Mouse (Mus musculus): ENCODE data around the gene Tcl1b3. TPM values are rescaled to one million over a fixed set of nuclear protein-coding genes. Genes with fewer than 3 reads are reported as not detected.
"Not testable (repeated sequence)": the region's sequence is repeated elsewhere in the genome, so short reads cannot be mapped to it uniquely, and the experiment has no call there.

The Tcl1b3 gene
- not detected in 2 replicates for polyA plus RNA-seq (2012)

- not testable (repeated sequence) for TF ChIP-seq GATA1 (IDR thresholded peaks at IDR 0.05; ENCODE audit: low read length)
These were observed at the start of gene Tcl1b3 for GRCm38 (mm10) chr12:105190743-105191142. TSS of gene Tcl1b3 (plus strand) at chr12:105191043.

- TF ChIP-seq GATA1 (IDR thresholded peaks at IDR 0.05; ENCODE audit: low read length): no peak
These were observed 47.7 kb upstream of the Tcl1b3 start for GRCm38 (mm10) chr12:105143096-105143495.

GRCm38 (mm10) chr12:105145714-105146113, 45.1 kb upstream of the Tcl1b3 start, which contains the start of gene Tcl1b2:
TSS of gene Tcl1b2 (plus strand) at chr12:105146014.
- TF ChIP-seq GATA1 (IDR thresholded peaks at IDR 0.05; ENCODE audit: low read length): no peak

- TF ChIP-seq GATA1 (IDR thresholded peaks at IDR 0.05; ENCODE audit: low read length): no peak
These were observed 32.0 kb upstream of the Tcl1b3 start for GRCm38 (mm10) chr12:105158842-105159241.

GRCm38 (mm10) chr12:105159390-105159789, 31.5 kb upstream of the Tcl1b3 start, which contains the start of gene Tcl1b1:
TSS of gene Tcl1b1 (plus strand) at chr12:105159690.
- no peak for TF ChIP-seq GATA1 (IDR thresholded peaks at IDR 0.05; ENCODE audit: low read length)

- TF ChIP-seq GATA1 (IDR thresholded peaks at IDR 0.05; ENCODE audit: low read length): no peak
These were observed 24.1 kb upstream of the Tcl1b3 start for GRCm38 (mm10) chr12:105166734-105167133.

GRCm38 (mm10) chr12:105173366-105173765, 17.5 kb upstream of the Tcl1b3 start:
- TF ChIP-seq GATA1 (IDR thresholded peaks at IDR 0.05; ENCODE audit: low read length): no peak

GRCm38 (mm10) chr12:105176044-105176443, 14.8 kb upstream of the Tcl1b3 start, which contains the start of gene Tcl1b5:
TSS of gene Tcl1b5 (plus strand) at chr12:105176344.
- not testable (repeated sequence) for TF ChIP-seq GATA1 (IDR thresholded peaks at IDR 0.05; ENCODE audit: low read length)

GRCm38 (mm10) chr12:105201657-105202056, 10.8 kb downstream of the Tcl1b3 start, which contains the start of gene Tcl1b4:
TSS of gene Tcl1b4 (plus strand) at chr12:105201957.
- TF ChIP-seq GATA1 (IDR thresholded peaks at IDR 0.05; ENCODE audit: low read length): not testable (repeated sequence)

GRCm38 (mm10) chr12:105207071-105207470, 16.2 kb downstream of the Tcl1b3 start:
- no peak for TF ChIP-seq GATA1 (IDR thresholded peaks at IDR 0.05; ENCODE audit: low read length)

GRCm38 (mm10) chr12:105208441-105208840, 17.6 kb downstream of the Tcl1b3 start:
- TF ChIP-seq GATA1 (IDR thresholded peaks at IDR 0.05; ENCODE audit: low read length): no peak

- TF ChIP-seq GATA1 (IDR thresholded peaks at IDR 0.05; ENCODE audit: low read length): no peak
These were observed 18.4 kb downstream of the Tcl1b3 start for GRCm38 (mm10) chr12:105209231-105209630.

- no peak for TF ChIP-seq GATA1 (IDR thresholded peaks at IDR 0.05; ENCODE audit: low read length)
These were observed 26.4 kb downstream of the Tcl1b3 start for GRCm38 (mm10) chr12:105217101-105217760.

- TF ChIP-seq GATA1 (IDR thresholded peaks at IDR 0.05; ENCODE audit: low read length): no peak
These were observed 31.9 kb downstream of the Tcl1b3 start, which contains the start of gene Tcl1 for GRCm38 (mm10) chr12:105222601-105223319. TSS of gene Tcl1 (minus strand) at chr12:105222793.

GRCm38 (mm10) chr12:105224621-105225320, 33.9 kb downstream of the Tcl1b3 start:
- no peak for TF ChIP-seq GATA1 (IDR thresholded peaks at IDR 0.05; ENCODE audit: low read length)

GRCm38 (mm10) chr12:105234362-105234761, 43.5 kb downstream of the Tcl1b3 start:
- no peak for TF ChIP-seq GATA1 (IDR thresholded peaks at IDR 0.05; ENCODE audit: low read length)
